Mouse (Mus musculus) heart, postnatal 14 days (tissue): ENCODE measurements around the gene Srrm4. TPM values are rescaled to one million over a fixed set of nuclear protein-coding genes. Genes with fewer than 3 reads are reported as not detected.

Experiments used
- DNase-seq, 2 experiments: peaks; one replicate each; pipeline ENCODE4 v3.0.0; 2021 to 2022
- intact Hi-C: fragments of 180-260 bp; cut with DNase I; formaldehyde crosslinking; loops from one replicate; pipeline ENCODE4 v1.15.1; 2025
- total RNA-seq, 2 experiments: library from RNA; stranded (reverse); gene quantifications; 2 replicates each; pipeline ENCODE4 v1.2.3; 2021

The Srrm4 gene
- total RNA-seq, 2 experiments from 2014 or later: 4.7 to 6.3 TPM

GRCm38 (mm10) chr5:116494377-116494776, 97.2 kb downstream of the Srrm4 start:
- intact Hi-C loops: no loop called here
- DNase-seq: no peak

- intact Hi-C loops: no loop called here
- no peak for DNase-seq
Measured at GRCm38 (mm10) chr5:116492726-116493125, 98.9 kb downstream of the Srrm4 start.

- intact Hi-C loops: no loop called here
- DNase-seq: peak in 1 of 2 experiments; percentile 14
Measured at GRCm38 (mm10) chr5:116491794-116492420, 99.7 kb downstream of the Srrm4 start.

GRCm38 (mm10) chr5:116490826-116491225, 100.8 kb downstream of the Srrm4 start:
- intact Hi-C loops: no loop called here
- no peak for DNase-seq

- no peak for DNase-seq
- intact Hi-C loops: loop anchor here (10.0 kb wide), 1 partner anchor 465 kb away; the partner anchor contains the start of gene Prkab1
Measured at GRCm38 (mm10) chr5:116489621-116490020, 102.0 kb downstream of the Srrm4 start.

GRCm38 (mm10) chr5:116486135-116486534, 105.5 kb downstream of the Srrm4 start:
- DNase-seq: no peak
- intact Hi-C loops: loop anchor here (10.0 kb wide), 1 partner anchor 461 kb away; the partner anchor contains the start of gene Prkab1

- peak; percentile 22 to 46 for DNase-seq
- intact Hi-C loops: loop anchor here (10.0 kb wide), 1 partner anchor 460 kb away; the partner anchor contains the start of gene Prkab1
Measured at GRCm38 (mm10) chr5:116485069-116485468, 106.5 kb downstream of the Srrm4 start.

GRCm38 (mm10) chr5:116484236-116484635, 107.4 kb downstream of the Srrm4 start:
- no peak for DNase-seq
- intact Hi-C loops: loop anchor here (10.0 kb wide), 1 partner anchor 459 kb away; the partner anchor contains the start of gene Prkab1

- intact Hi-C loops: loop anchor here (5.0 kb wide), 1 partner anchor 91 kb away; no protein-coding TSS in a partner anchor
- no peak for DNase-seq
Measured at GRCm38 (mm10) chr5:116478607-116479371, 112.8 kb downstream of the Srrm4 start.

- intact Hi-C loops: loop anchor here (1.0 to 5.0 kb wide), 3 partner anchors 89 to 353 kb away; no protein-coding TSS in a partner anchor
- DNase-seq: peak; percentile 43 to 65
Measured at GRCm38 (mm10) chr5:116476006-116476405, 115.6 kb downstream of the Srrm4 start.

- DNase-seq: no peak
- intact Hi-C loops: no loop called here
Measured at GRCm38 (mm10) chr5:116461354-116462042, 130.1 kb downstream of the Srrm4 start.

- intact Hi-C loops: no loop called here
- DNase-seq: no peak
Measured at GRCm38 (mm10) chr5:116459970-116460369, 131.6 kb downstream of the Srrm4 start.

GRCm38 (mm10) chr5:116457791-116458190, 133.8 kb downstream of the Srrm4 start:
- intact Hi-C loops: no loop called here
- no peak for DNase-seq

- intact Hi-C loops: no loop called here
- no peak for DNase-seq
Measured at GRCm38 (mm10) chr5:116456796-116457515, 134.7 kb downstream of the Srrm4 start.

- intact Hi-C loops: loop anchor here (5.0 kb wide), 1 partner anchor 46 kb away; no protein-coding TSS in a partner anchor
- peak; percentile 73 to 81 for DNase-seq
Measured at GRCm38 (mm10) chr5:116453401-116453851, 138.2 kb downstream of the Srrm4 start.

- DNase-seq: peak in 1 of 2 experiments; percentile 42
- intact Hi-C loops: loop anchor here (2.0 to 5.0 kb wide), 2 partner anchors 28 to 44 kb away; partner anchors contain the start of gene Hspb8
Measured at GRCm38 (mm10) chr5:116450901-116451300, 140.7 kb downstream of the Srrm4 start.

GRCm38 (mm10) chr5:116449522-116450225, 141.9 kb downstream of the Srrm4 start:
- peak in 1 of 2 experiments; percentile 51 for DNase-seq
- intact Hi-C loops: loop anchor here (2.0 to 5.0 kb wide), 2 partner anchors 27 to 42 kb away; partner anchors contain the start of gene Hspb8

- DNase-seq: peak in 1 of 2 experiments; percentile 17
- intact Hi-C loops: no loop called here
Measured at GRCm38 (mm10) chr5:116448409-116449191, 143.0 kb downstream of the Srrm4 start.
